Mouse (Mus musculus): ENCODE data around the gene 3110009E18Rik.

- TF ChIP-seq CTCF (IDR thresholded peaks at IDR 0.05; ENCODE audit: low read depth) (no peak), EP300 (IDR thresholded peaks at IDR 0.05; ENCODE audit: low read depth) (no peak)
Measured at GRCm38 (mm10) chr1:120168016-120168415, 47.0 kb downstream of the 3110009E18Rik start.
